Mouse (Mus musculus) G1E (cell line): ENCODE measurements around the gene Ablim2.

Experiments
- CTCF ChIP-seq: IDR thresholded peaks from 2 replicates; pipeline ENCODE4 v1.5.1; 2012; ENCODE audit warnings: low read depth, low read length, inconsistent platforms, mixed read lengths
- GATA1 ChIP-seq: IDR thresholded peaks from 2 replicates; pipeline ENCODE4 v1.6.1; 2012; ENCODE audit warnings: borderline replicate concordance, low read length, inconsistent platforms, mixed read lengths

DNA sequence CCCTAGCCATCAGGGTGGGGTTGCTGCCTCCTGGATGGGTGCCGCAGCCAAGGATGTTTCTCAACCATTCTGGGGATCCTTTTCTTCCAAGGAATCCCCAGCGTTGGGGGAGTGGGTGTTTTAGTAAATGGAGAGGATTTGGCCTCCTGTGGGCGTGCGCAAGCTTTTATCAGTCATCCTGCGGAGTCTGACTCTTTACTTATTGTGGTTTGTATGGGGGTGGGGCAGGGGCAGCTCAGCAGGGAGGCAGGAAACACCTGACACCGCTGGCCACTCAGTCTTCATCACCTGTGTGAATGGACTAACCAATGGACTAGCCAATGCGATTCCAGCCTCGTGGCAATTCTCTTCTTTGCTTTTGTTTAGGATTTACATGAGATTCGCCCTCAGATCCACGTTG, 17.0 kb upstream of the Ablim2 start:
- no peak for TF ChIP-seq CTCF
- TF ChIP-seq GATA1: no peak
